Mouse (Mus musculus) frontal cortex, postnatal 25 days (tissue): ENCODE measurements at regions not wholly inside any gene's neighbourhood (a gene's known extent, or its start where the extent isn't known, plus 50 kb on each side); places are given as distances from the start of the nearest gene placed in this dataset.
A peak's percentile ranks its signal among the peaks of the same experiment; 100 is the strongest.

Experiments
- DNase-seq, 2 experiments: peaks; one replicate each; pipeline ENCODE4 v3.0.0; 2022; ENCODE audit warnings: low spot score in 2 of 2

GRCm38 (mm10) chr1:127009699-127010098 is 179.1 kb upstream of the Nckap5 start:
- no peak for DNase-seq

GRCm38 (mm10) chr1:127001700-127002099 is 171.1 kb upstream of the Nckap5 start:
- DNase-seq = no peak

DNA sequence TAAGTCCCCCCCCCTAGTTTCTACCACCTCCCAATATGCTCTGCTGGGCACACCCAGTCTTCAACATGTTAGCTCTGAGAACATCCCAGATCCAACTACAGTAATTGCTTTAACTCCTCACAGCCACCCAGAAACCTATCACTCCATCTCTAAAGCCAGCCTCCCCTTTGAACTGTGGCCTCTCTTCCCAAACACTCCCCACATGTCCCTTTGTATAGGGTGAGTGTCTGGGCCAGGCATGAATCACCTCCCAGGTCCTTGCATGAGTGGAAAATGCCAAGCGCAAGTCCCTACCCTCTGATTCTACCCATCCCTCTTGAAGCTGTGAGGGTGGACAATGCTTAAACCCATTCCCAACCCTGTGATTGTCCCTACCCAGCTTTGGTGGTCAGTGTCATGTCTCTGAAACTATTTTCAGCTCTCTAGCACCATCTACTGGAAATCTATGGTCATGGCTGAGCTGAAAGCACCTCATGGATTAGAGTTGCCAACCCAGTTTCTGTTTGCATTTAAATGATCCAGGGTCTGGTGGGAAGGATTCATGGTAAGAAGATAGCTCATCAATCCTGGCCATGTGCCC is 162.6 kb upstream of the Nckap5 start:
- peak; percentile 9 to 21 for DNase-seq

DNA sequence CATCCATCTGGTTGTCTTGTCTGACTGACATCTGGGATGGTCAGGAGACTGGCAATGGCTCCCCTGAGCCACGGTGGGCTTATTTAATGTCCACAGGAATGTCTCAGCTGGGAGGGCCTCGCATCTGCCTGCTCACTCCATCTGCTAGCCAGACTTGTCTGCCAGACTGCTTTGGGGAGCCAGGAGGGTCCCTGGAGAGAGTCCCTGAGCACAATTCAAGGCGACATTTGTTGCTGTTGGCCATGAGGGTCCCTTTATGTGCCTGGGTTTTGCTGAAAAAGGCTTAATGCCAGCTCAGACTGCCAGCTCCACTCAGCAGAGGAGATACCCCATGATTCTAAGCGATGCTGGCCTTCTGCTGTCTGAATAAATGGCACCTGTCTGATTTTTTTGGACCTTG is 161.8 kb upstream of the Nckap5 start:
- no peak for DNase-seq

- DNase-seq = no peak
Observed at GRCm38 (mm10) chr1:126982805-126983204, 152.2 kb upstream of the Nckap5 start.

DNA sequence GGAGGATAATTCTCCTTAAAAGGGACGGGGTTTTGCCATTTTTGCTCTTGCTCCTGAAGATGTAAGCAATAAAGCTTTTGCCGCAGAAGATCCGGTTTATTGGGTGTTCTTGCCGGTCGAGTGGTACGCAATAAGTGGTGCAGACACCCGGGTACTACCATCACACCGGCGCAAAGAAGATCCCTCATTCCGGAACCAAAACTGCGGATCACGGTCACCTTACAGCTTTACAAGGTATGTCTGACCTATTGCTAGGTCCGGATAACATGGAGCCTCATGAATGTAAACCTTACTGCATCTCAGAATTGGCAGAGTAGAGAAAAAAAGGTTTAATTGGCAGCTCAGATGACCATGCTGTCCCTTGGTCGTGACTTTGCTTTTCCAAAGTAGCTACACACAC is 149.7 kb upstream of the Nckap5 start:
- no peak for DNase-seq

- DNase-seq = no peak
Observed at GRCm38 (mm10) chr1:126973871-126974270, 143.3 kb upstream of the Nckap5 start.

- no peak for DNase-seq
Observed at GRCm38 (mm10) chr1:126971777-126972421, 141.3 kb upstream of the Nckap5 start.

GRCm38 (mm10) chr1:126971118-126971517 is 140.5 kb upstream of the Nckap5 start:
- DNase-seq = no peak

- DNase-seq = no peak
Observed at GRCm38 (mm10) chr1:126966394-126966793, 135.8 kb upstream of the Nckap5 start.

- DNase-seq = no peak
Observed at GRCm38 (mm10) chr1:126955839-126956720, 125.5 kb upstream of the Nckap5 start.

- DNase-seq = no peak
Observed at GRCm38 (mm10) chr1:126947860-126948259, 117.3 kb upstream of the Nckap5 start.

DNA sequence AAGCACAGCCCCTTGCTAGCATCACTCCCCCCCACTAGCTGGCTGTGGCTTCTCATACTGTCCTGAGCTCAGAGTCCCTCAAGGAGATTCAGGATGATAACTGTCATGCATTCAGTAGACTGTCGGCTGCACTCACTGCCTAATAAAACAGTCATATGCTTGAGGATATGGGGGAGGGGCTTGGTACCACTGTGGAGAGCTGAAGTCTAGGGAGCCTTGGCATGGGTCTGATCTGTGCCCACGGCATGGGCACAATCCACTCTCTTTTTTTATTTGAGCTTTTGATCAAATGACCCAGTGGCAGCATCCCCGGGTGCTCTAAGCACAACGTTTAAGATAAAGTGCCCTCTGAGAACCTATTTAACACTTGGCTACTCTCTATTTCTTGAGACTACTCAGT is 102.1 kb upstream of the Nckap5 start:
- DNase-seq = no peak

GRCm38 (mm10) chr1:126931754-126932153 is 101.2 kb upstream of the Nckap5 start:
- DNase-seq = peak; percentile 91 to 92

- no peak for DNase-seq
Observed at GRCm38 (mm10) chr1:126931093-126931492, 100.5 kb upstream of the Nckap5 start.

DNA sequence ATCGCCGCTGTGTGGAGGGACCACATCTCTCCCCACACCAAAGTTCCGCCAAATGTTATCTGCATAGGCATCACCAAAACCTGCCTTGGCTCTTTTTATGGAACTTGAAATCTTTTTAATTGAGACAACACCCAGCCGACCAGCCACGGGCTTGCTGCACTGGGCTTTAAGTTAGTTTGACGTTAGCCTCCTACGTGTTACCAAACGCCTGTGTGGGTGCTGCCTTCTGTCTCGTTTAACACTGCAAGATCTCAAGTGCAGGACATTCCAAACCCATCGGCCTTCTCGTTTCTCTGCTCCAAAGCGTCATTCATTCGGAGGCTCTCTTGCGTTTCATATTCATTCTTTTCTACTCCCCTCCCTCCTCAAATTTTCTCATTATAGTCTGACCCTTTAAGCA is 100.0 kb upstream of the Nckap5 start:
- DNase-seq = no peak

GRCm38 (mm10) chr1:126929666-126930065 is 99.1 kb upstream of the Nckap5 start:
- peak in 1 of 2 experiments; percentile 19 for DNase-seq

- no peak for DNase-seq
Observed at GRCm38 (mm10) chr1:126928186-126928585, 97.6 kb upstream of the Nckap5 start.

DNA sequence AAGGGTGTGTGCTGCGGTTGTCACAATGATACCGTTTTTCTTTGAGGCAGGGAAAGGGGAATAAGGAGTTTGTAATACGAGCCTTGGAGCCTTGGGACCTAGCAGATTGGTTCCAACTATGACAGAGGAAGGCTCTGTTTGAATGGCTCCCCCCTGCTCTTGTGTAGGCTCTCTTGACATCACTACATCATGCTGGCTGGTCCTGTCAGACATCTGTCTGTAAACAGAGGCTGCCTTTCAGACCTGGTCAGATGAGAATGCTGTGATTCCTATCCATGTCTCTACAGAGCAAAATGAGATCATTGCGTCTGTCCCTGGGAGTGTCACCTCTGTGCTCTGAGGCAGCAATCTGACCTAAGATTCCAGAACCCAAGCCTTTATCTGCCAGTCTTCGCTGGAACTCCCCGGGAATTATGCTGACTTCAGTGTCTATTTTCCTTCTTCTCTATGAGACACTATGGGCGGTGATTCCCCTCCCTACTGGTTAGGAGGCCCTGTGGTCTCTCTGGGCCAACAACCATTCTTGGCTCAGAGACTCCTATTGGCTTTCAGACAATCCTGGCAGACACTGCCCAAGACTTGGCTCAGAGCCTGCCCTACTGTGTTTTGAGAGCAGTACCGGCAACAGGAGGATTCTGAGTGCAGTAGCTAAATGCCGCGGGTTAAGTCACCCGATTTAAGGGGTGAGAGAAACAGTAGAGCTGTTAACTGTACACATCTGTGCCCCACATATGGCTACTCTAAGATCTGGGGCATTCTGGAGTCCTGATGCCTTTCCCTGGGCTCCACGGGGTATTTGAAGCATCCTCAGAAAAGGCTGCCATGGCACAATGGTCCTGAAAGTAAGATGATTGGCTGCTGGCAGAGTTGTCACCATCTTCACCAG is 94.8 kb upstream of the Nckap5 start:
- peak; percentile 12 to 39 for DNase-seq

GRCm38 (mm10) chr1:126923981-126924380 is 93.4 kb upstream of the Nckap5 start:
- no peak for DNase-seq

DNA sequence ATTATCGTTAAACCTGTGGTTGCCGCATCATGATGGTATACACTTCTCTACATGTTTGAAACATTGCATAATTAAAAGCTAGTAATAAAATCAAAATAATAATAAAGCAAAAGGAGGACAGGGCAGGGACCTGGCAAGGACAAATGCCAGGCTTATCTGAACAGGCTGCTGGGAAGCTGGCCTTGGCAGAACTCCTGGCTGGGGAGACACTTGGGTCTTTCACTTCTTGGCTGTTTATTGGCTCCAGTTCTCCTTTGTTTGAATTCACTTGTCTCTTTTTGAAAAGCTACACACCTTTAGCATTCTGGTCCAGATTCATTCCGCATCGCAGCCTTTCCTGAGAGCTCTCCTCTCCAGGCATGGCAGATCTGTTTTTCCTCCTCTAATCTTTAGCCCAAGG is 91.6 kb upstream of the Nckap5 start:
- DNase-seq = no peak

DNA sequence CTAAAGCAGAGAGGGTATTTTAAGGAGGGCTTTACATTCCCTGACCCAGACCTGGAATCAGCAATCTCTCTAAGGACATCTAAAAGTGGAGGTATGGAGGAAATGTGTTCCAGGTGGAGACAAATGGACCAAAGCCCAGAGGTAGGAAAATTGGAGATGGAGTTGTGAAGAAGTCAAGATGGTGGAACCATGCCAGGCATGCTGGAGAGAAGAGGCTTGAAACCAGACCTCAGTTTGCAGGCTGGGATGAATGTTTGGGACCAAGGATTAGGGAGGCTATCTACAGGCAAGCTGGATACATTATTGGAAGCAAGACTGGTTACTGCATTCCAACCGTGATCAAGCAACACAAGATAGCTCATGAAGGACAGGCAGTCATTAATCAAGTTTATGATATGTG is 88.3 kb upstream of the Nckap5 start:
- DNase-seq = no peak
